ENCODE assay signal across 11 mouse cellular contexts in genomic region chr10:40813627-40814026, GRCm38 (mm10).
A peak's percentile ranks its signal among the peaks of the same experiment; 100 is the strongest.
DNase-seq lines count a peak whose midpoint lies in the region; ATAC-seq and TF ChIP-seq lines count a peak whose summit lies in the region.
"Had no signal": no experiment of that assay in that cellular context is flagged by ENCODE, and none has a peak within 500 bp of the region (broad histone marks: within the 10 kb centered on the region; RNA-seq: fewer than 3 reads in every experiment).

No protein-coding gene starts in this region.

- H3K4me1 ChIP-seq in kidney, postnatal 0 days (replicated peaks; ENCODE audit: insufficient read depth, low read length): no peaks in the 10 kb centered on the region
- peaks cover 27% of the 10 kb centered on the region for H3K4me1 ChIP-seq in E14TG2a.4 (replicated peaks; ENCODE audit: low read depth, low read length)
- H3K4me1 ChIP-seq: forebrain, embryonic 10.5 days; heart, embryonic 10.5 days had no signal

- H3K9me3 ChIP-seq in kidney, postnatal 0 days (replicated peaks; ENCODE audit: low read length): no peaks in the 10 kb centered on the region
- H3K9me3 ChIP-seq in E14TG2a.4 (ENCODE audit: low read length): no peaks in the 10 kb centered on the region
- H3K9me3 ChIP-seq: forebrain, embryonic 10.5 days; heart, embryonic 10.5 days had no signal

- no peak overlapping the region for H3K27ac ChIP-seq in kidney, postnatal 0 days
- H3K27ac ChIP-seq: forebrain, embryonic 10.5 days; heart, embryonic 10.5 days had no signal

- H3K27me3 ChIP-seq in kidney, postnatal 0 days (ENCODE audit: insufficient read depth, low read length): no peaks in the 10 kb centered on the region
- H3K27me3 ChIP-seq in E14TG2a.4 (ENCODE audit: insufficient read depth, low read length): peaks cover 19% of the 10 kb centered on the region

- 77% methylated on average over 4 of the region's 4 CpGs for WGBS in kidney, postnatal 0 days

- no peaks in the 10 kb centered on the region for H3K36me3 ChIP-seq in kidney, postnatal 0 days (ENCODE audit: insufficient read depth, low read length)
- no peaks in the 10 kb centered on the region for H3K36me3 ChIP-seq in E14TG2a.4 (ENCODE audit: insufficient read depth, low read length)
- H3K36me3 ChIP-seq: forebrain, embryonic 10.5 days; heart, embryonic 10.5 days had no signal

- ATAC-seq in kidney, postnatal 0 days (replicated peaks; ENCODE audit: low FRiP score, low read depth): no peak
- 0 out of 2 replicates have a peak, but pooled peaks have one; percentile 33 for ATAC-seq in granulocyte monocyte progenitor cell, adult 5-6 weeks (replicated peaks; ENCODE audit: poor library complexity, severe bottlenecking)
- ATAC-seq in megakaryocyte, adult 5-6 weeks (ENCODE audit: poor library complexity, severe bottlenecking): no peak

- no peak overlapping the region for H3K4me3 ChIP-seq in kidney, postnatal 0 days (replicated peaks; ENCODE audit: low read depth, low read length)
- H3K4me3 ChIP-seq in E14TG2a.4 (replicated peaks; ENCODE audit: low read length): no peak overlapping the region
- H3K4me3 ChIP-seq: forebrain, embryonic 10.5 days; heart, embryonic 10.5 days; myocyte had no signal

- peak; percentile 62 for TF ChIP-seq CTCF in kidney, postnatal 0 days (IDR thresholded peaks at IDR 0.05; ENCODE audit: low read depth)
- TF ChIP-seq CTCF in E14TG2a.4 (conservative IDR thresholded peaks at IDR 0.05; ENCODE audit: low read length): peak; percentile 67

- no peak overlapping the region for H3K4me2 ChIP-seq in kidney, postnatal 0 days (ENCODE audit: low read length)

- no peak overlapping the region for H3K9ac ChIP-seq in kidney, postnatal 0 days (ENCODE audit: low read depth, low read length)

- DNase-seq in kidney, postnatal 0 days (ENCODE audit: low spot score): peak; percentile 22
- DNase-seq in kidney, postnatal 14 days: no peak
- peak; percentile 44 for DNase-seq in A20 (ENCODE audit: low read depth, low spot score)
- DNase-seq in left cerebral cortex, adult 8-10 months (ENCODE audit: low spot score in 2 of 2): no peak
- DNase-seq: cerebellum, postnatal 14 days had no signal

Comparison
In these comparisons a context has a peak if more than half of its experiments do, and no peak if none do; other contexts are left out.
1. DNase-seq: peak in kidney, postnatal 0 days (single experiment) and A20 (single experiment); none in kidney, postnatal 14 days (single experiment) and left cerebral cortex, adult 8-10 months (0 of 2).